ENCODE assay signal across 10 mouse cellular contexts in the genomic region with DNA sequence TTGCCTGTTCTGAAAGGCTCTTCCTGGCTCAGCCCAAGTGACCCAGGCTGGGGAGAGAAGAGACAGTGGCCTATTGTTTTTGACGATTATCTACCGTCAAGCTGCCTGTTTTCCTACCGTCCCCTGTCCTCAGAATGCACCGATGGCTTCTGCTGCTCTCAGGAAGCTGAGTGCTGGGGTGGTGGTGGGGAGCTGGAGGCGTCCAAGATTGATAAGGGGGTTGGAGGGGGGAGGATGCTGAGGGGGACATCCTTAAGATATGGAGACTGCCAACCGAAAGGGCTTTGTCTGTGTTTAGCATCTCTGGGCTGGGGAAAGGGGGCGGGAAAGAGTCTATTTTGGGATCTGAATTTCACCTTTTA. TPM values are rescaled to one million over a fixed set of nuclear protein-coding genes. Genes with fewer than 3 reads are reported as not detected.
DNase-seq lines count a peak whose midpoint lies in the region; ATAC-seq lines count a peak whose summit lies in the region.
"Had no signal": no experiment of that assay in that cellular context is flagged by ENCODE, and none has a peak within 500 bp of the region (broad histone marks: within the 10 kb centered on the region; RNA-seq: fewer than 3 reads in every experiment).

No protein-coding gene starts in this region.

- no peak for DNase-seq in heart, postnatal 25 days (ENCODE audit: low spot score)
- DNase-seq in embryonic facial prominence, embryonic 11.5 days (ENCODE audit: low spot score) = no peak
- no peak for DNase-seq in hindbrain, embryonic 14.5 days (ENCODE audit: low spot score)
- DNase-seq in midbrain, embryonic 14.5 days = no peak
- DNase-seq in frontal cortex, adult 2 months (ENCODE audit: extremely low spot score in 1 of 2, low spot score in 1 of 2) = no peak
- no peak for DNase-seq in gastrocnemius, postnatal 25 days
- no peak for DNase-seq in spleen, adult 18-20 months

- H3K4me2 ChIP-seq in heart, embryonic 15.5 days = peak overlapping the region; percentile 97; the same call in 1 of the 2 replicates
- peak overlapping the region; percentile 88 for H3K4me2 ChIP-seq in embryonic facial prominence, embryonic 11.5 days (ENCODE audit: low read depth, low read length)
- peak overlapping the region; percentile 83 for H3K4me2 ChIP-seq in hindbrain, embryonic 14.5 days (replicated peaks)
- H3K4me2 ChIP-seq in midbrain, embryonic 14.5 days (ENCODE audit: low read length) = peak overlapping the region; percentile 96

- H3K9ac ChIP-seq in heart, embryonic 15.5 days = no peak overlapping the region
- H3K9ac ChIP-seq in embryonic facial prominence, embryonic 11.5 days (replicated peaks; ENCODE audit: low read length) = peak overlapping the region; percentile 100
- H3K9ac ChIP-seq in hindbrain, embryonic 14.5 days = peak overlapping the region; percentile 100
- peak overlapping the region; percentile 100 for H3K9ac ChIP-seq in midbrain, embryonic 14.5 days (replicated peaks; ENCODE audit: low read length)

- no peak overlapping the region for H3K4me3 ChIP-seq in heart, embryonic 15.5 days
- H3K4me3 ChIP-seq in embryonic facial prominence, embryonic 11.5 days (ENCODE audit: low read depth, low read length) = peak overlapping the region; percentile 100
- peak overlapping the region; percentile 98 for H3K4me3 ChIP-seq in hindbrain, embryonic 14.5 days (replicated peaks; ENCODE audit: low read length)
- H3K4me3 ChIP-seq in midbrain, embryonic 14.5 days (replicated peaks; ENCODE audit: low read depth, low read length) = peak overlapping the region; percentile 93

- peaks cover 30% of the 10 kb centered on the region for H3K27me3 ChIP-seq in heart, embryonic 15.5 days
- no peaks in the 10 kb centered on the region for H3K27me3 ChIP-seq in embryonic facial prominence, embryonic 11.5 days (ENCODE audit: control insufficient read depth, insufficient read depth, low read length)
- H3K27me3 ChIP-seq in hindbrain, embryonic 14.5 days (ENCODE audit: control insufficient read depth, insufficient read depth, low read length) = no peaks in the 10 kb centered on the region
- H3K27me3 ChIP-seq in midbrain, embryonic 14.5 days (ENCODE audit: control insufficient read depth, insufficient read depth, low read length) = no peaks in the 10 kb centered on the region

- WGBS in heart, embryonic 15.5 days = 31% methylated on average over 7 of the region's 7 CpGs
- 19% methylated on average over 7 of the region's 7 CpGs for WGBS in embryonic facial prominence, embryonic 11.5 days
- WGBS in hindbrain, embryonic 14.5 days = 2% methylated on average over 7 of the region's 7 CpGs
- WGBS in midbrain, embryonic 14.5 days = under 1% methylated on average over 7 of the region's 7 CpGs

- H3K9me3 ChIP-seq in heart, embryonic 15.5 days (replicated peaks) = no peaks in the 10 kb centered on the region
- H3K9me3 ChIP-seq in embryonic facial prominence, embryonic 11.5 days (replicated peaks; ENCODE audit: control insufficient read depth, low read length) = no peaks in the 10 kb centered on the region
- no peaks in the 10 kb centered on the region for H3K9me3 ChIP-seq in hindbrain, embryonic 14.5 days (ENCODE audit: control insufficient read depth, low read length)
- no peaks in the 10 kb centered on the region for H3K9me3 ChIP-seq in midbrain, embryonic 14.5 days (ENCODE audit: control insufficient read depth, low read length)

- intact Hi-C loops in heart, postnatal 25 days (cut with DNase I) = no loop called here

- no peak for ATAC-seq in heart, embryonic 15.5 days (replicated peaks; ENCODE audit: insufficient number of reproducible peaks, insufficient read depth, low FRiP score, low read depth)
- no peak for ATAC-seq in embryonic facial prominence, embryonic 11.5 days (replicated peaks; ENCODE audit: insufficient number of reproducible peaks, low FRiP score, low TSS enrichment, low read depth)
- ATAC-seq in hindbrain, embryonic 14.5 days (ENCODE audit: low FRiP score) = no peak
- no peak for ATAC-seq in midbrain, embryonic 14.5 days (ENCODE audit: low FRiP score, low TSS enrichment)

- H3K36me3 ChIP-seq in heart, embryonic 15.5 days = no peaks in the 10 kb centered on the region
- no peaks in the 10 kb centered on the region; the same call in none of the 2 replicates for H3K36me3 ChIP-seq in embryonic facial prominence, embryonic 11.5 days (replicated peaks; ENCODE audit: control insufficient read depth, insufficient read depth, low read depth, low read length)
- peaks cover 20% of the 10 kb centered on the region for H3K36me3 ChIP-seq in hindbrain, embryonic 14.5 days (replicated peaks; ENCODE audit: control insufficient read depth, insufficient read depth)
- peaks cover 17% of the 10 kb centered on the region for H3K36me3 ChIP-seq in midbrain, embryonic 14.5 days (ENCODE audit: control insufficient read depth, insufficient read depth, low read length)

- peaks cover 40% of the 10 kb centered on the region for H3K4me1 ChIP-seq in heart, embryonic 15.5 days (replicated peaks)
- peaks cover 34% of the 10 kb centered on the region for H3K4me1 ChIP-seq in embryonic facial prominence, embryonic 11.5 days (ENCODE audit: control insufficient read depth, insufficient read depth, low read length)
- H3K4me1 ChIP-seq in hindbrain, embryonic 14.5 days (replicated peaks; ENCODE audit: control insufficient read depth, insufficient read depth, low read length) = peaks cover 70% of the 10 kb centered on the region
- peaks cover 56% of the 10 kb centered on the region for H3K4me1 ChIP-seq in midbrain, embryonic 14.5 days (ENCODE audit: control insufficient read depth, insufficient read depth, low read length)

- no peak overlapping the region for H3K27ac ChIP-seq in heart, embryonic 15.5 days
- H3K27ac ChIP-seq in embryonic facial prominence, embryonic 11.5 days (replicated peaks; ENCODE audit: low read depth, low read length) = peak overlapping the region; percentile 67
- H3K27ac ChIP-seq in hindbrain, embryonic 14.5 days = peak overlapping the region; percentile 100
- H3K27ac ChIP-seq in midbrain, embryonic 14.5 days (replicated peaks; ENCODE audit: low read depth, low read length) = peak overlapping the region; percentile 100

RNA-seq across cellular contexts. Expression of gene Msi1, which starts 2.5 kb away (rescaled TPM):
- polyA plus RNA-seq in heart, embryonic 15.5 days (2015; fragmentation: Nextera tagmentation; extraction: Ambion mirVana) = 2.0 and 3.5 TPM in 2 replicates
- total RNA-seq in heart, postnatal 25 days (2021) = 1 to 10 TPM in 1 of 2 experiments, under 1 TPM in 1; 0.98 to 1.3 TPM
- 52.4 and 53.9 TPM in 2 replicates for polyA plus RNA-seq in embryonic facial prominence, embryonic 11.5 days (2014; fragmentation: Nextera tagmentation; extraction: Ambion mirVana)
- 59.6 and 60.2 TPM in 2 replicates for polyA plus RNA-seq in hindbrain, embryonic 14.5 days (2014; fragmentation: Nextera tagmentation; extraction: Ambion mirVana)
- polyA plus RNA-seq in midbrain, embryonic 14.5 days (2014; fragmentation: Nextera tagmentation; extraction: Ambion mirVana) = 71.6 and 101 TPM in 2 replicates
- polyA plus RNA-seq in frontal cortex, adult 2 months (2012; rRNA removed) = 58.3 and 61.5 TPM in 2 replicates
- total RNA-seq in gastrocnemius, postnatal 25 days (2021) = under 1 TPM; 0.29 to 0.61 TPM

RNA-seq across cellular contexts. Expression of gene Pla2g1b, which starts 34.2 kb away (rescaled TPM):
- 0.32 and 0.52 TPM in 2 replicates for polyA plus RNA-seq in heart, embryonic 15.5 days (2015; fragmentation: Nextera tagmentation; extraction: Ambion mirVana)
- total RNA-seq in heart, postnatal 25 days (2021) = not detected
- polyA plus RNA-seq in embryonic facial prominence, embryonic 11.5 days (2014; fragmentation: Nextera tagmentation; extraction: Ambion mirVana) = not detected in 2 replicates
- polyA plus RNA-seq in hindbrain, embryonic 14.5 days (2014; fragmentation: Nextera tagmentation; extraction: Ambion mirVana) = 0.67 TPM in 1 of 2 replicates, not detected in the other
- not detected in 2 replicates for polyA plus RNA-seq in midbrain, embryonic 14.5 days (2014; fragmentation: Nextera tagmentation; extraction: Ambion mirVana)
- polyA plus RNA-seq in frontal cortex, adult 2 months (2012; rRNA removed) = not detected in 2 replicates
- total RNA-seq in gastrocnemius, postnatal 25 days (2021) = not detected
- polyA plus RNA-seq: C2C12; liver, embryonic 16.5 days had no signal

RNA-seq across cellular contexts. Expression of gene Sirt4, which starts 52.6 kb away (rescaled TPM):
- 20.9 TPM in 2 replicates for polyA plus RNA-seq in heart, embryonic 15.5 days (2015; fragmentation: Nextera tagmentation; extraction: Ambion mirVana)
- 10 to 100 TPM; 16.8 to 18.5 TPM for total RNA-seq in heart, postnatal 25 days (2021)
- 12.7 and 17.2 TPM in 2 replicates for polyA plus RNA-seq in embryonic facial prominence, embryonic 11.5 days (2014; fragmentation: Nextera tagmentation; extraction: Ambion mirVana)
- 19.1 and 20.3 TPM in 2 replicates for polyA plus RNA-seq in hindbrain, embryonic 14.5 days (2014; fragmentation: Nextera tagmentation; extraction: Ambion mirVana)
- 23.8 and 25.9 TPM in 2 replicates for polyA plus RNA-seq in midbrain, embryonic 14.5 days (2014; fragmentation: Nextera tagmentation; extraction: Ambion mirVana)
- polyA plus RNA-seq in frontal cortex, adult 2 months (2012; rRNA removed) = 86.3 and 86.5 TPM in 2 replicates
- 10 to 100 TPM; 13.8 to 14.1 TPM for total RNA-seq in gastrocnemius, postnatal 25 days (2021)

Comparison
In these comparisons a context has a peak if more than half of its experiments do, and no peak if none do; other contexts are left out.
1. RNA of gene Msi1, which starts 2.5 kb away (polyA plus RNA-seq): 71.6 to 101 TPM in midbrain, embryonic 14.5 days, 59.6 to 60.2 TPM in hindbrain, embryonic 14.5 days, 58.3 to 61.5 TPM in frontal cortex, adult 2 months and 52.4 to 53.9 TPM in embryonic facial prominence, embryonic 11.5 days; 2.0 to 3.5 TPM in heart, embryonic 15.5 days; every median in the first group is over 10 times any median in the second.
2. Peak in every context shown above with its lines, with median percentiles within 50 percentile points of each other: H3K4me2 ChIP-seq.